Mouse (Mus musculus): ENCODE measurements at regions not wholly inside any gene's neighbourhood (a gene's known extent, or its start where the extent isn't known, plus 50 kb on each side); places are given as distances from the start of the nearest gene placed in this dataset.

DNA sequence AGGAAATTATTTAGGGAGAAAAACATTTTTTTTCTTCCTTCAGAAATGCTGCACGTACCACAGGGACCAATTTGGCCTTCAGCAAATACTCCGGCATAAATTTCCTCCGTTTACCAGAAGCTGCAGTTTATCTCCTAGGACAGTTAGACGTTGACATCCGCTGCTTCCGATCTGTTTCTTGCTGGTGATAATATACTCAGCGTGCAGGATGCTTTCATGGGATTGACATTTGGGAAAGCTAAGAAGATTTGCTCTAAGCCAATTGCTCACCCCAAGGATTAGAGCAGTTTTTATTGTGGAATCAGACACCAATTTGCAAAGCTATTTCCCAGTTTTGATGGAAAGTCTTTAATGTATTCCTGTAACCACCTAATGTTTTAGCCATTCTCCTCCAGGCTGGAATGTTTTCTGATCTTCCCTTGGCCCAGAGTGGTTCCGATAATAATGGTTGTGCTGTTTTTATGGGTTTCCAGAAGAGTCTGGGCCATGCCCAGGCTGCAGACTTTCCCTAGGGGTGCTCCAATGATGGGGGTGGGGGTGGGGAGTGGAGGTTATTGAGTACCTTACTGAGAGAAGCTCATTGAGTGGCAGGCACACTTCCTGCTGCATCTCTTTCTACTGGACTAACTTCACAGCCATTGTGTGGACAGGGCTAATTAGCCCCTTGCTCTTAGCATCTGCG, 52.1 kb upstream of the Ndufb4 start:
- TF ChIP-seq CTCF (IDR thresholded peaks at IDR 0.05; ENCODE audit: low read depth): no peak
- no peak for TF ChIP-seq EP300 (optimal IDR thresholded peaks at IDR 0.05)

Data from stomach, postnatal 0 days (tissue).